Mouse (Mus musculus) kidney, adult 2 months (tissue): ENCODE measurements at regions not wholly inside any gene's neighbourhood (a gene's known extent, or its start where the extent isn't known, plus 50 kb on each side); places are given as distances from the start of the nearest gene placed in this dataset.

Experiments used
- CTCF ChIP-seq: fragments of 200-500 bp; conservative IDR thresholded peaks from 2 replicates; pipeline ENCODE4 v1.5.1; 2011; ENCODE audit warnings: low read depth, mild to moderate bottlenecking, control low read depth, low read length, moderate library complexity, mixed read lengths; ENCODE audit not compliant: insufficient read depth, insufficient read length
- POLR2A ChIP-seq: fragments of 200-500 bp; IDR thresholded peaks from one replicate; pipeline ENCODE4 v1.6.1; 2011; ENCODE audit warnings: low read depth, low read length, control low read depth

DNA sequence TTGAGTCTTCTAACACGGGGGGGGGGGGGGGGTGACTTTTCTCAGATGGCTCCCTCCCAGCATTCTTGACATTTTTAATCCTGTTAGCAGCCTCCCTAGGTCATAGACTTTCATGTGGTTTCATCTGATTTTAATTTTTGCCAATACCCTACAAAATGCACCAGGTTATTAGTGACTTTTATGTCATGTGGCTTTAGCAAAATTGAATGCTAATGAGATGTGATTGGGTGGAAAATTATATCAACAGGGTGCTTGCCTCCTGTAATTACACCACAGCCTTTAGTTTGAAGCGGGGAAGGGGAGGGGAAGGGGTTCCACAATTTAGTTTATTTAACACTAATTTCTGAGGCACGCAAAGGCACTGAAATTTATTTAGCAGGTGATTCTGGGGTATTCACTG, 200.6 kb upstream of the Ano5 start:
- TF ChIP-seq POLR2A (no peak), CTCF (no peak)
